Mouse (Mus musculus) midbrain, postnatal 0 days (tissue): ENCODE data around the gene Slc16a1. TPM values are rescaled to one million over a fixed set of nuclear protein-coding genes. Genes with fewer than 3 reads are reported as not detected.

Source experiments
- ATAC-seq: fragments of 200-750 bp; cut with Nextera tagmentation; 2 replicates; pipeline ENCODE4 v1.8.0; 2017; ENCODE audit warnings: moderate number of reproducible peaks, mild to moderate bottlenecking, moderate TSS enrichment, moderate library complexity; ENCODE audit not compliant: low FRiP score
- DNase-seq: peaks from one replicate; pipeline ENCODE4 v3.0.0-alpha.2; 2015; ENCODE audit warnings: low spot score
- H3K27ac ChIP-seq: fragments of 300-500 bp; sonication (generic); 2 replicates; pipeline ENCODE4 v1.5.1; 2014; ENCODE audit warnings: low read depth, mild to moderate bottlenecking, low read length, mixed read lengths
- H3K27me3 ChIP-seq: fragments of 300-500 bp; sonication (generic); 2 replicates; pipeline ENCODE4 v1.6.1; 2014; ENCODE audit warnings: low read length, control low read depth, mixed read lengths; ENCODE audit not compliant: insufficient read depth
- H3K36me3 ChIP-seq: fragments of 300-500 bp; sonication (generic); 2 replicates; pipeline ENCODE4 v1.6.1; 2014; ENCODE audit warnings: low read length, control low read depth, mixed read lengths; ENCODE audit not compliant: insufficient read depth
- H3K4me1 ChIP-seq: fragments of 300-500 bp; sonication (generic); 2 replicates; pipeline ENCODE4 v1.6.1; 2014; ENCODE audit warnings: mild to moderate bottlenecking, control low read depth, antibody characterized with exemption, low read length, mixed read lengths; ENCODE audit not compliant: insufficient read depth
- H3K4me2 ChIP-seq: fragments of 300-500 bp; sonication (generic); 2 replicates; pipeline ENCODE4 v1.6.1; 2014; ENCODE audit warnings: low read depth, mild to moderate bottlenecking, low read length, mixed read lengths; ENCODE audit not compliant: poor library complexity, severe bottlenecking
- H3K4me3 ChIP-seq: fragments of 300-500 bp; sonication (generic); 2 replicates; pipeline ENCODE4 v1.5.1; 2014; ENCODE audit warnings: low read depth, mild to moderate bottlenecking, low read length, moderate library complexity
- H3K9ac ChIP-seq: fragments of 300-500 bp; sonication (generic); replicated peaks from 2 replicates; pipeline ENCODE4 v1.6.1; 2014; ENCODE audit warnings: mild to moderate bottlenecking, low read length, moderate library complexity, mixed read lengths; ENCODE audit not compliant: poor library complexity, severe bottlenecking
- H3K9me3 ChIP-seq: fragments of 300-500 bp; sonication (generic); 2 replicates; pipeline ENCODE4 v1.6.1; 2016; ENCODE audit warnings: low read length, control low read depth
- CTCF ChIP-seq: IDR thresholded peaks from 2 replicates; pipeline ENCODE4 v1.5.1; 2016; ENCODE audit warnings: antibody characterized with exemption, mild to moderate bottlenecking
- WGBS: fragments of 180-500 bp; shearing (Covaris S2); extraction: QIAGEN DNeasy Blood & Tissue Kit; methylation state at CpG from one replicate; pipeline ENCODE4 v1.1.7; 2014; 5-methylcytosine and 5-hydroxymethylcytosine counted together
- polyA plus RNA-seq: library from polyadenylated mRNA; unstranded; fragments of >200 nt; fragmentation: Nextera tagmentation; extraction: Ambion mirVana; gene quantifications from 2 replicates; pipeline ENCODE4 v1.2.1, GENCODE M21; 2015
- total RNA-seq: library from RNA; depleted of rRNA; stranded (reverse); fragments of >200 nt; gene quantifications from 2 replicates; pipeline ENCODE4 v1.2.3, GENCODE M21; 2014

Slc16a1 gene
- total and polyA plus RNA-seq, 2 experiments from 2014 or later, result 19.1 to 36.6 TPM

DNA sequence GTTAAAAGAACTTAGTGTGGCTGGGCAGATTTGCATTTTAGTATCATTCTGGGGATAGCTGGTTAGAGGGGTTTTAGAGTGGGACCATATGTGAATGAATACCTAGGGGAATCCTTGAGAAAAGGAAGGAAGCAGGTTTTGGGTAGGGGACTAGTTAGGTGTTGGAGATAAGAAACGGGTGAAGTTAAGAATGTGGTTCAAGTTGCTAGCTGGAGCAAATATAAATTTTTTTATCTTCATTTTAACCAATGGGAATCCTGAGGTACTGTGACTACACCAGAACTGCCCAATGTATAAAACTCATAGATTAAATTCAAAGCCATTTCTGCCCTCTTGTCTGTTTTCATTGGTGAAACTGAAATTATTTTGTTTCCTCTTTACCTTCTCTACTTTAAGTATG lies 2.8 kb downstream of the Slc16a1 start:
- Histone ChIP-seq H3K9me3 (no peaks in the 10 kb centered on the region), H3K9ac (no peak overlapping the region), H3K4me2 (no peak overlapping the region), H3K27ac (no peak overlapping the region), H3K4me1 (no peaks in the 10 kb centered on the region), H3K27me3 (no peaks in the 10 kb centered on the region), H3K36me3 (no peaks in the 10 kb centered on the region), H3K4me3 (no peak overlapping the region)
- ATAC-seq (no peak), DNase-seq (no peak)
- WGBS, result 96% methylated on average over 1 of the region's 1 CpGs
- TF ChIP-seq CTCF, result no peak

DNA sequence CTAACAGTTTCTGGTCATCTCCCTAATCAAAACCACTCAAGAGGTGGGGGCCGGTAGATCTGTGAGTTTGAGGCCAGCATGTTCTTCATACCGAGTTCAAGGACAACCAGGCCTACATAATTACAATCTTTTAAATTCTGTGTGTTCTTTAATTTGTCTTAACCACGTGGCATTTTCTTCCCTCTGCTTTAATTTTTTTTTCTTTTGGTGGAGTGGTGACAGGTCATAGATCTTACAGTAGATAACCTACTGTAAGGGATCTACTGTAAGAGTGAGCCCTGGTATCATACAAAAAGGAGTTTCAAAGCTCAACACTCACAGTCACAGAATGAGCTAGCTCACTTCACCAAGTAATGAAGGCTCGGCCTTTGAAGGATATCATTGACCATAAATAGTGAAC lies 4.6 kb downstream of the Slc16a1 start:
- 88% methylated on average over 4 of the region's 4 CpGs for WGBS
- ATAC-seq (no peak), DNase-seq (no peak)
- TF ChIP-seq CTCF, result no peak
- Histone ChIP-seq H3K9ac (no peak overlapping the region), H3K4me2 (no peak overlapping the region), H3K9me3 (no peaks in the 10 kb centered on the region), H3K27me3 (no peaks in the 10 kb centered on the region), H3K27ac (no peak overlapping the region), H3K4me3 (no peak overlapping the region), H3K4me1 (no peaks in the 10 kb centered on the region), H3K36me3 (no peaks in the 10 kb centered on the region)

DNA sequence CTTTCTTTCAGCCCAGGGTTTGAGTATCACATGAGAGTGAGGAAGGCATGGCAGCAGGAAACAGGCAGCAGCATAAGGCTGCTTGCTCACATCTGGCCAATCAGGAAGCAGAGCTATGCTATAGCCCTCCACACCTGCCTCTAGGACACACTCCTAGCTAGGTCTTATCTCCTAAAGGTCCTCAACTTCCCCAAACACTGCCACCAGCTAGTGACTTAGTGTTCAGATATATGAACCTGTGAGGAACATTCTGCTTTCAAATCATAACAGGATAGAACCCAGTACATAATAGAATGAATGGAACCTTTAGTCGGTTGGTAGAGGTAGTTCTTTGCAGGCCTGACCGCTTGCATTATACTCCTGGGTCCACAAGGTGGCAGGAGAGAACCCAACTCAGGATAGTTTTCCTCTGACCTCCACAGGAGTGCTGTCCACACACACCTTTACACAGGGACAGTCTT lies 5.4 kb downstream of the Slc16a1 start:
- no peak overlapping the region for H3K4me2 ChIP-seq
- 8% methylated on average over 2 of the region's 2 CpGs for WGBS
- no peaks in the 10 kb centered on the region for H3K27me3 ChIP-seq
- H3K4me3 ChIP-seq, result no peak overlapping the region
- TF ChIP-seq CTCF, result peak; percentile 81
- H3K4me1 ChIP-seq, result no peaks in the 10 kb centered on the region
- no peaks in the 10 kb centered on the region for H3K36me3 ChIP-seq
- DNase-seq (peak; percentile 57), ATAC-seq (0 out of 2 replicates have a peak, but pooled peaks have one; percentile 51)
- no peak overlapping the region for H3K9ac ChIP-seq
- no peaks in the 10 kb centered on the region for H3K9me3 ChIP-seq
- no peak overlapping the region for H3K27ac ChIP-seq

DNA sequence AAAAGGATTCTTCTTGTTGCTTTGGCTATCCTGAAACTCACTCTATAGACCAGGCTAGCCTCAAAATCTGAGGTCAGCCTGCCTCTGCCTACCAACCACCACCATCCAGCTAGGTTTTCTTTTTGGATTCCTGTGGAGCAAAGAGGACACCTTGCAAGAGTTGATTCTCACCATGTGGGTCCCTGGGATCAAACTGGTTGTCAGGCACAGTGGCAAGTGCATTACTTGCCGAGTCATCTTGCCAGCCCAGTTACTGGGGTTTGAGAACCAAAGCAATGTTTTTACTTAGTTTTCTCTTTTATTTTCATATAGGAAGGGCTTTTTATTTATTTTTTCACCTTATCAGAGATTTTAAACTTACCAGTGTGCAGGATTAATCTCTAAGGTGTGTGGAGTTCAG lies 5.9 kb downstream of the Slc16a1 start:
- H3K27ac ChIP-seq, result no peak overlapping the region
- H3K27me3 ChIP-seq, result no peaks in the 10 kb centered on the region
- no peaks in the 10 kb centered on the region for H3K36me3 ChIP-seq
- WGBS, result 92% methylated on average over 1 of the region's 1 CpGs
- H3K4me2 ChIP-seq, result no peak overlapping the region
- no peak overlapping the region for H3K4me3 ChIP-seq
- TF ChIP-seq CTCF, result no peak
- H3K4me1 ChIP-seq, result no peaks in the 10 kb centered on the region
- no peaks in the 10 kb centered on the region for H3K9me3 ChIP-seq
- no peak for ATAC-seq
- H3K9ac ChIP-seq, result no peak overlapping the region
- no peak for DNase-seq

DNA sequence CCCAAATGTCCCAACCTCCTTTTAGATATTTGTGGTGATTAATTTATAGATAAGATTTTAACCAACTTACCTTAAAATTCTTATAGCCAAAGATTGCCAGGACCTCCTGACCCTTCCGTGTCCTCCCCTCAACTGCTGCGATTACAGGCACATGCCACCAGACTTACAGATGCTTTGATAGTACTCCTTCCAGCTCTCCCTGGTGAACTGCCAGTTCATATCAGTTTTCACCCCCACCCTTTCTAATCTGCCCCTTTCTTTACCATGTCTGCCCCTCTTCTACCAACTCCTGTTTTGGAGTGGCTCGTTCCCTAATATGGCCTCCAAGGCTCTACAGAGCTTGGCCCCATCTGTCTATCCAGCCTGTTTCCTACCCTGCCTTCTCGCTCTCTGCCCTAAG lies 15.8 kb downstream of the Slc16a1 start:
- DNase-seq (no peak), ATAC-seq (no peak)
- H3K4me1 ChIP-seq, result no peaks in the 10 kb centered on the region
- TF ChIP-seq CTCF, result no peak
- H3K9me3 ChIP-seq, result no peaks in the 10 kb centered on the region
- H3K36me3 ChIP-seq, result peaks cover 13% of the 10 kb centered on the region
- 97% methylated on average over 4 of the region's 4 CpGs for WGBS
- no peaks in the 10 kb centered on the region for H3K27me3 ChIP-seq
- H3K27ac ChIP-seq, result no peak overlapping the region
- no peak overlapping the region for H3K4me3 ChIP-seq
- H3K4me2 ChIP-seq, result no peak overlapping the region
- no peak overlapping the region for H3K9ac ChIP-seq

DNA sequence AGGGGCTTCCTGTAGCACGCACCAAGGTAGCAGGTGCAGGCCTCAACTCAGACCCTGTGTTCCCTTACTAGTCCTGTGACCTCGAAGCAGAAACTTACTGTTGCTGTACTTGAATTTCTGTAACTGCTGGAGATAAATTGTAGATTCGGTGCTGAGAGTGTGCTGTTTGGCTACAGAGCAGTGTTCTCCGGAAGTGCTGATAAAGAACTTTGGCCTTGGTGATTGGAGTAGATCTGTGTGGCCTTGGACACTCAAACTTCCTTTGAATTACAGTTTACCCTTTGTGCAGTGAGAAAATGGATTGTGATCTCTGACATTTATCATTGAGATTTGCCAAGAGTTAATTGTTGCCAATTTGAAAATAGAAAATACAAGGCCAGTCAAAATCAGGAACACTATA lies 16.5 kb downstream of the Slc16a1 start:
- no peak overlapping the region for H3K4me3 ChIP-seq
- no peak overlapping the region for H3K9ac ChIP-seq
- WGBS, result 93% methylated on average over 4 of the region's 4 CpGs
- TF ChIP-seq CTCF, result no peak
- H3K4me2 ChIP-seq, result no peak overlapping the region
- H3K36me3 ChIP-seq, result peaks cover 13% of the 10 kb centered on the region
- ATAC-seq (no peak), DNase-seq (no peak)
- H3K9me3 ChIP-seq, result no peaks in the 10 kb centered on the region
- no peak overlapping the region for H3K27ac ChIP-seq
- H3K4me1 ChIP-seq, result no peaks in the 10 kb centered on the region
- H3K27me3 ChIP-seq, result no peaks in the 10 kb centered on the region
